Mouse (Mus musculus) brain, embryonic 14.5 days (tissue): ENCODE measurements around the gene Rgs21.

ENCODE experiments used
- CTCF ChIP-seq: fragments of 200-500 bp; IDR thresholded peaks from 2 replicates; pipeline ENCODE4 v1.5.1; 2012; ENCODE audit warnings: inconsistent platforms, mild to moderate bottlenecking, moderate library complexity, borderline replicate concordance; ENCODE audit not compliant: insufficient read depth, insufficient read length; ENCODE audit errors: extremely low read depth
- POLR2A ChIP-seq: fragments of 200-500 bp; IDR thresholded peaks from 2 replicates; pipeline ENCODE4 v1.6.1; 2012; ENCODE audit warnings: mild to moderate bottlenecking, inconsistent platforms, borderline replicate concordance; ENCODE audit not compliant: poor library complexity, insufficient read depth, insufficient read length, severe bottlenecking; ENCODE audit errors: extremely low read depth

DNA sequence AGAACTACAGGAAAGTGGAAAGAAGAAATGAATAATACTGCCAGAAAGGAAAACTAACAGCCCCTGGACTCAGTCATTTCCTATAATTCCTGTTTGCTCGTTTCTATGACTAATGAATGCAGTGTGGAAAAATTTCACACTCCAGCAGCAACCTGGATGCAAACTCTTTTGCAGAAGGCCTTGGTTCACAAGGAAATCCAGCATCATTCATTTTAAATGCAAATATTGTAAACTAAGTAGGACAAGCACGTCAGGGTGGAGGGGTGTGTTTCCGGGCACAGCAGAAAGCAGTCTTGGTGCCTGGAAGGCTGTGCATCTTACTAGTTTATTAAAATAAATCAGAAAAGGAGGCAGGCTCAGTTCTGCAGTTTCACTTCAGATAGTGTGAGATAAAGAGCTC lies 69.4 kb downstream of the Rgs21 start:
- TF ChIP-seq CTCF (no peak), POLR2A (no peak)
